Mouse (Mus musculus) heart, adult 8-10 months (tissue): ENCODE results near the gene Osbpl9. TPM values are rescaled to one million over a fixed set of nuclear protein-coding genes. Genes with fewer than 3 reads are reported as not detected.

Experiments
- DNase-seq: peaks from one replicate; pipeline ENCODE4 v3.0.0; 2022; ENCODE audit warnings: low spot score
- total RNA-seq, 4 experiments: library from RNA; stranded (reverse); gene quantifications; 2 replicates each; pipeline ENCODE4 v1.2.4; 2022

Gene Osbpl9
- total RNA-seq, 4 experiments from 2014 or later = 85.9 to 105 (median 95.9) TPM

- DNase-seq = no peak
Observed at GRCm38 (mm10) chr4:109105254-109105653, 96.8 kb downstream of the Osbpl9 start.

GRCm38 (mm10) chr4:109103145-109103883 lies 98.8 kb downstream of the Osbpl9 start:
- no peak for DNase-seq

- DNase-seq = no peak
Observed at GRCm38 (mm10) chr4:109102574-109102973, 99.5 kb downstream of the Osbpl9 start.

GRCm38 (mm10) chr4:109098861-109099260 lies 103.2 kb downstream of the Osbpl9 start:
- no peak for DNase-seq

GRCm38 (mm10) chr4:109094269-109094668 lies 107.8 kb downstream of the Osbpl9 start:
- DNase-seq = no peak

GRCm38 (mm10) chr4:109092344-109092743 lies 109.7 kb downstream of the Osbpl9 start:
- DNase-seq = no peak

- no peak for DNase-seq
Observed at GRCm38 (mm10) chr4:109091241-109091777, 110.8 kb downstream of the Osbpl9 start.

GRCm38 (mm10) chr4:109089999-109090398 lies 112.1 kb downstream of the Osbpl9 start:
- DNase-seq = no peak

- DNase-seq = no peak
Observed at GRCm38 (mm10) chr4:109089171-109089570, 112.9 kb downstream of the Osbpl9 start.

GRCm38 (mm10) chr4:109080118-109080517 lies 122.0 kb downstream of the Osbpl9 start:
- no peak for DNase-seq

- DNase-seq = no peak
Observed at GRCm38 (mm10) chr4:109079676-109080075, 122.4 kb downstream of the Osbpl9 start.

- DNase-seq = no peak
Observed at GRCm38 (mm10) chr4:109078941-109079340, 123.1 kb downstream of the Osbpl9 start.

- DNase-seq = no peak
Observed at GRCm38 (mm10) chr4:109073296-109073695, 128.8 kb downstream of the Osbpl9 start.

GRCm38 (mm10) chr4:109072891-109073290 lies 129.2 kb downstream of the Osbpl9 start:
- DNase-seq = no peak

- DNase-seq = no peak
Observed at GRCm38 (mm10) chr4:109065714-109066113, 136.4 kb downstream of the Osbpl9 start.

GRCm38 (mm10) chr4:109064941-109065340 lies 137.1 kb downstream of the Osbpl9 start:
- no peak for DNase-seq

GRCm38 (mm10) chr4:109059255-109059821 lies 142.7 kb downstream of the Osbpl9 start:
- no peak for DNase-seq

GRCm38 (mm10) chr4:109057640-109058039 lies 144.4 kb downstream of the Osbpl9 start:
- DNase-seq = no peak

GRCm38 (mm10) chr4:109056351-109056750 lies 145.7 kb downstream of the Osbpl9 start:
- no peak for DNase-seq

- DNase-seq = no peak
Observed at GRCm38 (mm10) chr4:109054003-109054402, 148.1 kb downstream of the Osbpl9 start.

- DNase-seq = no peak
Observed at GRCm38 (mm10) chr4:109052282-109052681, 149.8 kb downstream of the Osbpl9 start.

GRCm38 (mm10) chr4:109048258-109048657 lies 153.8 kb downstream of the Osbpl9 start:
- DNase-seq = no peak

GRCm38 (mm10) chr4:109043756-109044155 lies 158.3 kb downstream of the Osbpl9 start:
- DNase-seq = no peak
